Mouse (Mus musculus): ENCODE measurements around the gene Actr8.

Gene Actr8

GRCm38 (mm10) chr14:30041836-30042235 lies 63.7 kb downstream of the Actr8 start:
- no peak for DNase-seq

GRCm38 (mm10) chr14:30043356-30043940 lies 65.3 kb downstream of the Actr8 start:
- no peak for DNase-seq

- DNase-seq = no peak
Measured at GRCm38 (mm10) chr14:30045239-30045638, 67.1 kb downstream of the Actr8 start.

GRCm38 (mm10) chr14:30045704-30046220 lies 67.6 kb downstream of the Actr8 start:
- no peak for DNase-seq

- DNase-seq = no peak
Measured at GRCm38 (mm10) chr14:30046976-30047375, 68.8 kb downstream of the Actr8 start.

GRCm38 (mm10) chr14:30048049-30048448 lies 69.9 kb downstream of the Actr8 start:
- DNase-seq = no peak

GRCm38 (mm10) chr14:30050280-30050679 lies 72.1 kb downstream of the Actr8 start:
- DNase-seq = no peak

GRCm38 (mm10) chr14:30054922-30055321 lies 76.8 kb downstream of the Actr8 start:
- no peak for DNase-seq
